Mouse (Mus musculus): Measurements from ENCODE around the gene AL732309.1. TPM values are rescaled to one million over a fixed set of nuclear protein-coding genes. Genes with fewer than 3 reads are reported as not detected.

Gene AL732309.1
- polyA plus RNA-seq, 1 experiment from 2014 or later, result 9.4 TPM

- Histone ChIP-seq H3K4me1 (peaks cover 27% of the 10 kb centered on the region), H3K36me3 (0 out of 2 replicates have a peak, but pooled peaks cover 8% of the 10 kb centered on the region), H3K4me3 (replicated peaks) (peak overlapping the region; percentile 96; the same call in 1 of the 2 replicates), H3K27ac (replicated peaks) (peak overlapping the region; percentile 97), H3K27me3 (0 out of 2 replicates have a peak, but pooled peaks cover 5% of the 10 kb centered on the region), H3K9me3 (replicated peaks) (no peaks in the 10 kb centered on the region), H3K4me2 (replicated peaks) (peak overlapping the region; percentile 47), H3K9ac (no peak overlapping the region)
- 73% methylated on average over 8 of the region's 8 CpGs for WGBS
- no peak for ATAC-seq (ENCODE audit: insufficient number of reproducible peaks, low FRiP score, low TSS enrichment, low read depth)
These were observed 20.8 kb downstream of the AL732309.1 start for GRCm38 (mm10) chr2:25225811-25226379.

- Histone ChIP-seq H3K9ac (0 out of 2 replicates have a peak overlapping the region, but pooled peaks have one; percentile 16), H3K27me3 (no peaks in the 10 kb centered on the region), H3K4me3 (replicated peaks) (peak overlapping the region; percentile 96), H3K4me1 (peaks cover 27% of the 10 kb centered on the region), H3K4me2 (replicated peaks) (peak overlapping the region; percentile 47), H3K36me3 (0 out of 2 replicates have a peak, but pooled peaks cover 8% of the 10 kb centered on the region), H3K27ac (replicated peaks) (peak overlapping the region; percentile 97), H3K9me3 (replicated peaks) (no peaks in the 10 kb centered on the region)
- ATAC-seq (ENCODE audit: insufficient number of reproducible peaks, low FRiP score, low TSS enrichment, low read depth), result peak; percentile 96
- 2% methylated on average over 41 of the region's 41 CpGs for WGBS
These were observed 21.6 kb downstream of the AL732309.1 start for GRCm38 (mm10) chr2:25224766-25225752.

- H3K9ac ChIP-seq, result peak within 1 kb of the TSS; percentile 79
- ATAC-seq (ENCODE audit: insufficient number of reproducible peaks, low FRiP score, low TSS enrichment, low read depth), result no peak
- H3K27ac ChIP-seq (replicated peaks), result peak within 1 kb of the TSS; percentile 97
- peak within 1 kb of the TSS; percentile 87 for H3K4me2 ChIP-seq (replicated peaks)
- H3K36me3 ChIP-seq, result 0 out of 2 replicates have a peak, but pooled peaks cover 8% of the 10 kb centered on the region
- H3K4me1 ChIP-seq, result peaks cover 27% of the 10 kb centered on the region
- H3K9me3 ChIP-seq (replicated peaks), result no peaks in the 10 kb centered on the region
- no peaks in the 10 kb centered on the region for H3K27me3 ChIP-seq
- H3K4me3 ChIP-seq (replicated peaks), result peak within 1 kb of the TSS; percentile 96
- WGBS, result under 1% methylated on average over 17 of the region's 17 CpGs
These were observed 22.2 kb downstream of the AL732309.1 start, which contains the start of gene Tubb4b for GRCm38 (mm10) chr2:25224492-25224765. Tubb4b (minus strand) TSS chr2:25224702.

- Histone ChIP-seq H3K4me1 (peaks cover 24% of the 10 kb centered on the region), H3K9ac (peak overlapping the region; percentile 79), H3K27me3 (no peaks in the 10 kb centered on the region), H3K4me2 (replicated peaks) (peak overlapping the region; percentile 87), H3K4me3 (replicated peaks) (peak overlapping the region; percentile 96), H3K36me3 (0 out of 2 replicates have a peak, but pooled peaks cover 8% of the 10 kb centered on the region), H3K9me3 (replicated peaks) (no peaks in the 10 kb centered on the region), H3K27ac (replicated peaks) (peak overlapping the region; percentile 96)
- ATAC-seq (ENCODE audit: insufficient number of reproducible peaks, low FRiP score, low TSS enrichment, low read depth), result peak; percentile 16
- under 1% methylated on average over 52 of the region's 53 CpGs for WGBS
These were observed 22.8 kb downstream of the AL732309.1 start for GRCm38 (mm10) chr2:25223681-25224491.

GRCm38 (mm10) chr2:25221331-25221772, 25.3 kb downstream of the AL732309.1 start:
- Histone ChIP-seq H3K27ac (replicated peaks) (no peak overlapping the region), H3K4me1 (peaks cover 15% of the 10 kb centered on the region), H3K9me3 (replicated peaks) (no peaks in the 10 kb centered on the region), H3K27me3 (no peaks in the 10 kb centered on the region), H3K4me3 (replicated peaks) (no peak overlapping the region), H3K4me2 (replicated peaks) (no peak overlapping the region), H3K36me3 (0 out of 2 replicates have a peak, but pooled peaks cover 8% of the 10 kb centered on the region), H3K9ac (no peak overlapping the region)
- WGBS, result 68% methylated on average over 5 of the region's 5 CpGs
- ATAC-seq (ENCODE audit: insufficient number of reproducible peaks, low FRiP score, low TSS enrichment, low read depth), result no peak

GRCm38 (mm10) chr2:25218445-25218844, 28.2 kb downstream of the AL732309.1 start, which contains the start of gene Fam166a:
Fam166a (plus strand) TSS chr2:25218745.
- H3K9me3 ChIP-seq (replicated peaks), result no peaks in the 10 kb centered on the region
- H3K4me3 ChIP-seq (replicated peaks), result no peak within 1 kb of the TSS
- 0 out of 2 replicates have a peak, but pooled peaks cover 8% of the 10 kb centered on the region for H3K36me3 ChIP-seq
- no peak within 1 kb of the TSS for H3K4me2 ChIP-seq (replicated peaks)
- peaks cover 4% of the 10 kb centered on the region for H3K4me1 ChIP-seq
- no peak for ATAC-seq (ENCODE audit: insufficient number of reproducible peaks, low FRiP score, low TSS enrichment, low read depth)
- no peak within 1 kb of the TSS for H3K9ac ChIP-seq
- H3K27me3 ChIP-seq, result no peaks in the 10 kb centered on the region
- H3K27ac ChIP-seq (replicated peaks), result no peak within 1 kb of the TSS

GRCm38 (mm10) chr2:25217666-25218065, 29.0 kb downstream of the AL732309.1 start:
- Histone ChIP-seq H3K27me3 (no peaks in the 10 kb centered on the region), H3K4me3 (replicated peaks) (no peak overlapping the region), H3K36me3 (0 out of 2 replicates have a peak, but pooled peaks cover 8% of the 10 kb centered on the region), H3K9me3 (replicated peaks) (no peaks in the 10 kb centered on the region), H3K4me2 (replicated peaks) (no peak overlapping the region), H3K4me1 (no peaks in the 10 kb centered on the region), H3K27ac (replicated peaks) (no peak overlapping the region), H3K9ac (no peak overlapping the region)
- 60% methylated on average over 2 of the region's 2 CpGs for WGBS
- no peak for ATAC-seq (ENCODE audit: insufficient number of reproducible peaks, low FRiP score, low TSS enrichment, low read depth)

- Histone ChIP-seq H3K4me2 (replicated peaks) (no peak within 1 kb of the TSS), H3K9me3 (replicated peaks) (no peaks in the 10 kb centered on the region), H3K27ac (replicated peaks) (no peak within 1 kb of the TSS), H3K4me1 (peaks cover 15% of the 10 kb centered on the region), H3K9ac (no peak within 1 kb of the TSS), H3K36me3 (no peaks in the 10 kb centered on the region), H3K4me3 (replicated peaks) (no peak within 1 kb of the TSS), H3K27me3 (no peaks in the 10 kb centered on the region)
- no peak for ATAC-seq (ENCODE audit: insufficient number of reproducible peaks, low FRiP score, low TSS enrichment, low read depth)
- 62% methylated on average over 3 of the region's 3 CpGs for WGBS
These were observed 32.2 kb downstream of the AL732309.1 start, which contains the start of gene Stpg3 for GRCm38 (mm10) chr2:25214444-25214843. Stpg3 (minus strand) TSS chr2:25214637.

- H3K4me3 ChIP-seq (replicated peaks), result no peak overlapping the region
- H3K4me1 ChIP-seq, result peaks cover 20% of the 10 kb centered on the region
- no peak overlapping the region for H3K9ac ChIP-seq
- 0 out of 2 replicates have a peak, but pooled peaks cover 6% of the 10 kb centered on the region for H3K36me3 ChIP-seq
- H3K27me3 ChIP-seq, result no peaks in the 10 kb centered on the region
- ATAC-seq (ENCODE audit: insufficient number of reproducible peaks, low FRiP score, low TSS enrichment, low read depth), result no peak
- H3K27ac ChIP-seq (replicated peaks), result no peak overlapping the region
- no peaks in the 10 kb centered on the region for H3K9me3 ChIP-seq (replicated peaks)
- no peak overlapping the region for H3K4me2 ChIP-seq (replicated peaks)
- WGBS, result 64% methylated on average over 23 of the region's 23 CpGs
These were observed 33.3 kb downstream of the AL732309.1 start for GRCm38 (mm10) chr2:25213266-25213865.

GRCm38 (mm10) chr2:25211121-25211670, 35.5 kb downstream of the AL732309.1 start, which contains the start of gene Nelfb:
Nelfb (minus strand) TSS chr2:25211489.
- peak within 1 kb of the TSS; percentile 93 for H3K4me3 ChIP-seq (replicated peaks)
- peak within 1 kb of the TSS; percentile 93 for H3K27ac ChIP-seq (replicated peaks)
- H3K27me3 ChIP-seq, result no peaks in the 10 kb centered on the region
- H3K4me2 ChIP-seq (replicated peaks), result peak within 1 kb of the TSS; percentile 87
- H3K9me3 ChIP-seq (replicated peaks), result no peaks in the 10 kb centered on the region
- peak within 1 kb of the TSS; percentile 91 for H3K9ac ChIP-seq
- H3K4me1 ChIP-seq, result peaks cover 21% of the 10 kb centered on the region
- WGBS, result under 1% methylated on average over 44 of the region's 44 CpGs
- peaks cover 23% of the 10 kb centered on the region for H3K36me3 ChIP-seq
- ATAC-seq (ENCODE audit: insufficient number of reproducible peaks, low FRiP score, low TSS enrichment, low read depth), result peak; percentile 92

All from embryonic facial prominence, embryonic 15.5 days (tissue).